Mouse (Mus musculus) hindbrain, embryonic 16.5 days (tissue): ENCODE data around the gene Cnn2. TPM values are rescaled to one million over a fixed set of nuclear protein-coding genes. Genes with fewer than 3 reads are reported as not detected.

Source experiments
- ATAC-seq: fragments of 200-750 bp; cut with Nextera tagmentation; 2 replicates; pipeline ENCODE4 v1.8.0; 2017; ENCODE audit warnings: moderate TSS enrichment, moderate library complexity
- H3K27ac ChIP-seq: fragments of 300-500 bp; sonication (generic); 2 replicates; pipeline ENCODE4 v1.5.1; 2014; ENCODE audit warnings: low read depth, mild to moderate bottlenecking, control low read depth, low read length, moderate library complexity
- H3K27me3 ChIP-seq: fragments of 300-500 bp; sonication (generic); replicated peaks from 2 replicates; pipeline ENCODE4 v1.6.1; 2014; ENCODE audit warnings: low read length; ENCODE audit not compliant: control insufficient read depth, insufficient read depth
- H3K36me3 ChIP-seq: fragments of 300-500 bp; sonication (generic); 2 replicates; pipeline ENCODE4 v1.6.1; 2014; ENCODE audit warnings: mild to moderate bottlenecking, low read length, moderate library complexity, mixed read lengths; ENCODE audit not compliant: control insufficient read depth, insufficient read depth
- H3K4me1 ChIP-seq: fragments of 300-500 bp; sonication (generic); 2 replicates; pipeline ENCODE4 v1.6.1; 2014; ENCODE audit warnings: low read depth, low read length; ENCODE audit not compliant: control insufficient read depth, insufficient read depth
- H3K4me2 ChIP-seq: fragments of 300-500 bp; sonication (generic); 2 replicates; pipeline ENCODE4 v1.6.1; 2014; ENCODE audit warnings: mild to moderate bottlenecking, low read length, control low read depth, moderate library complexity
- H3K4me3 ChIP-seq: fragments of 300-500 bp; sonication (generic); 2 replicates; pipeline ENCODE4 v1.5.1; 2014; ENCODE audit warnings: mild to moderate bottlenecking, low read length, control low read depth, moderate library complexity
- H3K9ac ChIP-seq: fragments of 300-500 bp; sonication (generic); 2 replicates; pipeline ENCODE4 v1.6.1; 2014; ENCODE audit warnings: low read depth, mild to moderate bottlenecking, control low read depth, low read length, moderate library complexity
- H3K9me3 ChIP-seq: fragments of 300-500 bp; sonication (generic); 2 replicates; pipeline ENCODE4 v1.6.1; 2014; ENCODE audit warnings: mild to moderate bottlenecking, low read length, moderate library complexity; ENCODE audit not compliant: control insufficient read depth
- WGBS: fragments of 180-500 bp; shearing (Covaris S2); extraction: QIAGEN DNeasy Blood & Tissue Kit; methylation state at CpG from one replicate; pipeline ENCODE4 v1.1.7; 2014; 5-methylcytosine and 5-hydroxymethylcytosine counted together
- polyA plus RNA-seq: library from polyadenylated mRNA; unstranded; fragments of >200 nt; fragmentation: Nextera tagmentation; extraction: Ambion mirVana; gene quantifications from 2 replicates; pipeline ENCODE4 v1.2.1, GENCODE M21; 2015

Gene Cnn2
- polyA plus RNA-seq, 1 experiment from 2014 or later, result 30.5 TPM

DNA sequence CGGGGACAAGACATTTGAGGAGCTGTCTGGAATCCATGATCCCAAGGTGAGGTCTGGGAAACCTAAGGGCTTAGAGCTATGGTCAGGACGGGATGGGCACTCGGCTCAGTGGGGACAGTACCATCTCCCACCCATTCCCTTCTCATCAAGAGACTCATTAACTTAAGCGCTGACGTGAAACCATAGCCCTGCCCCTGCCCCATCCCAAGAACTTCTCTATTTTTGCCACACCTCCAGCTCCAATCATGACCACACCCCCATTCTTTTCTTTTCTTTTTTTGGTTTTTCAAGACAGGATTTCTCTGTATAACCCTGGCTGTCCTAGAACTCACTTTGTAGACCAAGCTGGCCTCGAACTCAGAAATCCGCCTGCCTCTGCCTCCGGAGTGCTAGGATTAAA is 13.7 kb upstream of the Cnn2 start:
- Histone ChIP-seq H3K4me1 (peaks cover 7% of the 10 kb centered on the region), H3K27ac (no peak overlapping the region), H3K9me3 (no peaks in the 10 kb centered on the region), H3K4me3 (no peak overlapping the region), H3K9ac (no peak overlapping the region), H3K4me2 (no peak overlapping the region), H3K36me3 (peaks cover 46% of the 10 kb centered on the region), H3K27me3 (peaks cover 18% of the 10 kb centered on the region)
- 92% methylated on average over 8 of the region's 8 CpGs for WGBS
- no peak for ATAC-seq

DNA sequence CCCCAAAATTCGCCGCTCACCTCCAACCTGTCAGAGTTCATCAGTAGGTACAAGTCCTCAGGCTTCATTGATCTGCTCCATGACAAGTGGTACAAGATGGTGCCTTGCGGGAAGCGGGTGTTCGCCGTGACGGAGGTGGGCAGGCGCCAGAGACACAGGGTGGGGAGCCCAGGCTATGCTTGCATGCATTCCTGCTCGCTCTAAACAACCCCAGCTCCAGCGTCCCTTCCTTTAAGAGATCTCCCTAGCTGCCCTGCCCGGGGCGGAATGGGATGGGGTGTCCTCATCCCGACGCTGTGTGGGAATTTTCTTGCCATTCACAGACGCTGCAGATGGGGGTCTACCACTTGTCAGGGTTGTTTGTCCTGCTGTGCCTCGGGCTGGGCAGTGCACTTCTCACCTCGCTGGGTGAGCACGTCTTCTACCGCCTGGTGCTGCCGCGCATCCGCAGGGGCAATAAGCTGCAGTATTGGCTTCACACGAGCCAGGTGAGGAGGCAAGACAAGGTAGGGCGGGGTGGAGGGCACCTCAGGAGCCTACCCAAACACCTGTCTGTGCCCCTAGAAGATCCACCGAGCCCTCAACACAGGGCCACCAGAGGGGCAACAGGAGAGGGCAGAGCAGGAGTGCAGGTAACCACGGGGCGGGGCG is 12.2 kb upstream of the Cnn2 start:
- Histone ChIP-seq H3K4me2 (no peak overlapping the region), H3K4me3 (no peak overlapping the region), H3K27ac (no peak overlapping the region), H3K36me3 (peaks cover 46% of the 10 kb centered on the region), H3K27me3 (peaks cover 11% of the 10 kb centered on the region), H3K9ac (no peak overlapping the region), H3K4me1 (peaks cover 4% of the 10 kb centered on the region), H3K9me3 (no peaks in the 10 kb centered on the region)
- no peak for ATAC-seq
- 87% methylated on average over 28 of the region's 28 CpGs for WGBS

DNA sequence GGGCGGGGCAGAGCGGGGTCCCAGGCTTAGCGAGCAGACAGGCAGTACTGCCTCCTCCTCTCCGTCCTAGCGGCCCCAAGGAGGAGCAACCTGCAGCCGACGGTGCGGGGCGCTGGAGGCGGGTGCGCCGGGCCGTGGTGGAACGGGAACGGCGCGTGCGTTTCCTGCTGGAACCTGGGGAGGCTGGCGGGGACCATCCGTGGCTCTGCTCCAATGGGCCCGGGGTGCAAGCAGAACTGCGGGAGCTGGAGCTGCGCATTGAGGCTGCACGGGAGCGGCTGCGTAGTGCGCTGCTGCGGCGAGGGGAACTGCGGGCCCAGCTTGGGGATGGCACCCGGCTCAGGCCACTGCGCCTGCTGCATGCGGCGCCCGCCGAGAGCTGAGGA is 11.7 kb upstream of the Cnn2 start:
- Histone ChIP-seq H3K4me2 (no peak overlapping the region), H3K4me3 (no peak overlapping the region), H3K9me3 (no peaks in the 10 kb centered on the region), H3K36me3 (peaks cover 46% of the 10 kb centered on the region), H3K4me1 (peaks cover 8% of the 10 kb centered on the region), H3K27ac (no peak overlapping the region), H3K9ac (no peak overlapping the region), H3K27me3 (peaks cover 6% of the 10 kb centered on the region)
- WGBS, result 73% methylated on average over 35 of the region's 36 CpGs
- ATAC-seq, result no peak

DNA sequence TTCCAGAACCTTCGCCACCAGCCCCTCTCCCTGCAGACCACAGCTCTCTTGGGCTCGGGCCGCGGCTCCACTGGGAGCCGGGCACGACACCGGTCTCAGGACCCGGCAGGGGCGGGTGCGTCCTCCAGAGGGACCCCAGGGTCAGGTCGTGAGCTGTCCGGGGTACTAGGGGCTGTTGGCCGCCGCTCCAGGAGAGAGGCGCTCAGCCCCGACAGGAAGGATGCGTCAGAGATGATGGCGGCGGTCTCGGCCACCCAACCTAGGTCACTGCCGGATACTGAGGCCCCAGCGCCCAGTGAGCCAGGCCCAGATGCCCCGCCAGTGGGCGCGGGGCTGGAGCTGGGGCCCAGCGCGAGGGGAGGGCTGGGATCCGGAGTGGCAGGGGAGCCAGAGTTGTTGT is 11.1 kb upstream of the Cnn2 start:
- no peak overlapping the region for H3K4me3 ChIP-seq
- 80% methylated on average over 25 of the region's 28 CpGs for WGBS
- no peak overlapping the region for H3K9ac ChIP-seq
- peaks cover 46% of the 10 kb centered on the region for H3K36me3 ChIP-seq
- H3K9me3 ChIP-seq, result no peaks in the 10 kb centered on the region
- no peak for ATAC-seq
- no peak overlapping the region for H3K4me2 ChIP-seq
- no peak overlapping the region for H3K27ac ChIP-seq
- peaks cover 10% of the 10 kb centered on the region for H3K4me1 ChIP-seq
- peaks cover 2% of the 10 kb centered on the region for H3K27me3 ChIP-seq

GRCm38 (mm10) chr10:79978061-79978460 is 10.3 kb upstream of the Cnn2 start:
- no peak for ATAC-seq
- Histone ChIP-seq H3K9ac (no peak overlapping the region), H3K27me3 (peaks cover under 1% of the 10 kb centered on the region), H3K4me2 (no peak overlapping the region), H3K4me1 (peaks cover 17% of the 10 kb centered on the region), H3K9me3 (no peaks in the 10 kb centered on the region), H3K36me3 (peaks cover 46% of the 10 kb centered on the region), H3K4me3 (no peak overlapping the region), H3K27ac (no peak overlapping the region)
- WGBS, result 97% methylated on average over 18 of the region's 21 CpGs

DNA sequence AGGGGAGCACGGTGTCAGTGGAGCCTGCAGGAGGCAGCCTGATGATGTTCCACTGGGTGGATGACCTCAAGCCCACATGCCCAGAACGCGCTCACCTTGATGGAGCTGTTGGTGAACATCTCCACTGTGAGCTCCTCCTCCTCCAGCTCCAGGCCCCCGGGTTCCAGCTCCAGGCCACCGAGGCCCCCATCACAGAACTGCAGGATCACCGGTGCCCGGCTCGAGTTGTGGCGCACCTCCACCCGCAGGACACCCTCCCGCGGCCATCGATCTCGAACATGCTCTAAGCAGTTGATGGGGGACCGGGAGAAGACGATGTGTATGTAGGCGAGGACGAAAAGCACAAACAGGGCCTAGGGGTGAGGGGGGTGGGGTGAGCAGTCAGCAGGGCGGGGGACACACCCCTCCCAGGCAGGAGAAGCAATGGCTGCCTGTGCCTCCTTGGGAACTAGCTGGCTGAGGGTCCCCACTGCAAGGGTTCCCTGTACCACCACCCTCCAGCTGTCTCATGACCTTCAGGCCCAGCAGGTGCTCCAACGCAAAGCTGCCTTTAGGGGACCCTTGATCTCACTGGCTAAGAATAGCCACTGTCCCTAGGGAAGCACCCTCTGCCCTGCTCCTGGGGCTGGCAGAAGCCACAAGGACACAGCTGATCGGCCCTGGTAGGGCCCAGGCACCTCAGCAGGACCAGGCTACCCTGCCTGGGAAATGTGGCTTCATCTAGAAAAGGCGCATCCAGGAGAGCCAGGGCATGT is 8.8 kb upstream of the Cnn2 start:
- Histone ChIP-seq H3K4me2 (no peak overlapping the region), H3K36me3 (peaks cover 39% of the 10 kb centered on the region), H3K9ac (no peak overlapping the region), H3K27ac (no peak overlapping the region), H3K9me3 (no peaks in the 10 kb centered on the region), H3K27me3 (no peaks in the 10 kb centered on the region), H3K4me3 (no peak overlapping the region), H3K4me1 (peaks cover 22% of the 10 kb centered on the region)
- WGBS, result 89% methylated on average over 21 of the region's 22 CpGs
- ATAC-seq, result no peak

DNA sequence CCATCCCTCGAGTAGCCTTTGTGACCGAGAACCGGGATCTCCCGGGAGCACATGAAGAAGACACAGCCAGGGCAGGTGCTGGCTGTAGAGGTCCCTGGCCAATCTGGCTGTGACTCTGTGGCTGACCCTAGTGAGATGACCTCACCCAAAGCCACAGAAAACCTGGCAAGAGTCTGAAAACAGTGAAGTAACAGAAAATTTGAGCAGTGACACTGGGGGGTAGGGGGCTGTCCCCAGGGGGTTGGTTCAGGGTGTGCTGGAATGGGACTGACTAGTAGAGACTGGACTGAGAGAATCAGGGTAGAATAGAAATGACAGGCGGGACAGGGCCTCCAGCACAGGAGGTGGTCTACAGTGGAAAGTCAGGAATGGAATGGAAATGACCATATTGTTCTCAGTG is 5.2 kb upstream of the Cnn2 start:
- Histone ChIP-seq H3K27me3 (peaks cover 6% of the 10 kb centered on the region), H3K9ac (peak overlapping the region; percentile 93), H3K36me3 (peaks cover 10% of the 10 kb centered on the region), H3K4me3 (peak overlapping the region; percentile 80), H3K4me2 (peak overlapping the region; percentile 98), H3K27ac (peak overlapping the region; percentile 94), H3K4me1 (peaks cover 27% of the 10 kb centered on the region), H3K9me3 (no peaks in the 10 kb centered on the region)
- 74% methylated on average over 5 of the region's 5 CpGs for WGBS
- ATAC-seq, result no peak

DNA sequence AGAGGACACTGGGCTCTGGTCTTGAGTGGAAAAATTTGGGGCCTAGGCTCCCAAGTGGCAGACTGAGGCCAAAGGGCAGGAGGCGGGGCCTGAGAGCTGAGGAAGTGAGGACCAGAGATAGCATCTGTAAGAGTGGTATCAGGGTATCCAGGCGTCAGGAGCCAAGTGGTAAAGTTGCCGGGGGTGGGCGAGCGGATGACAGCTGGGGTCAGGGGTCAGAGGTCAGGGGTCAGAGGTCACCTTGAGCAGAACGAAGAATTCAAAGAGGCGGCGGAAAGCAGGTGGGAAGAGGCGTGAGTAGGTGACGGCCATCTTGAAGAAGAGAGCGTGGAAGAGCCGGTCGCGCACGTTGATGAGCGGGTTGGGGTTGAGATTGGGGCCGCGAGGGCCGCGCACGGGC is 4.7 kb upstream of the Cnn2 start:
- Histone ChIP-seq H3K4me3 (peak overlapping the region; percentile 80), H3K27ac (peak overlapping the region; percentile 94), H3K4me1 (peaks cover 31% of the 10 kb centered on the region), H3K9ac (peak overlapping the region; percentile 93), H3K27me3 (peaks cover 10% of the 10 kb centered on the region), H3K4me2 (peak overlapping the region; percentile 98), H3K36me3 (peaks cover 5% of the 10 kb centered on the region), H3K9me3 (no peaks in the 10 kb centered on the region)
- under 1% methylated on average over 18 of the region's 21 CpGs for WGBS
- no peak for ATAC-seq

DNA sequence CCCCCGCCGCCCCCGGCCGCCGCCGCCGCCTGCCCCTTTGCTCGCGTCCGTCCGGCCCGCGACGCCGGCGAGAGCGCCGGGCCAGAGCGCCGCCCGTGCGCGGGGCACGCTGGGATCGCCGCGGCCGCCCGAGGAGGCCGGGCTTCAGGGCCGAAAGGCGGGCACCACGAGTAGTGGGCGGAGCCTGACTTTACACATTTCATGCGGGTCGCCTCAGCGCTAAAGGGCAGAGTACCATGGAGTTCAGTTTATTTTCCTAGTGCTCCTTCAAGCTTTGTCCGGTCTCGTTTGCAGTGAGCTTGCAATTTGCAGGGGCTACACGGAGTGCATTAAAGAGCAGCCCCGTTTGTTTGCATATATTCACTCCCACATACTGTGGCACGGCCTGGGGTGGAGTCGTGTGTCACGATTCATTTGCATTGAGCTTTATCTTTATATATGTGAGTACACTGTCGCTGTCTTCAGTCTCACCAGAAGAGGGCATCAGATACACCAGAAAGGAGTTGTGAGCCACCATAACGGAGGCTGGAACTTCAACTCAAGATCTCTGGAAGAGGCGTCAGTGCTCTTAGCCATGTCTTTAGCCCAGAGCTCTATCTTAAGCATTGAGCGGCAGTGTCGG is 4.1 kb upstream of the Cnn2 start, which contains the start of gene Tmem259:
Gene Tmem259, minus strand, starts transcription at position 136 of the 622 bp plus-strand sequence.
- under 1% methylated on average over 31 of the region's 49 CpGs for WGBS
- peak; percentile 83 for ATAC-seq
- Histone ChIP-seq H3K4me1 (peaks cover 31% of the 10 kb centered on the region), H3K27me3 (peaks cover 16% of the 10 kb centered on the region), H3K36me3 (no peaks in the 10 kb centered on the region), H3K27ac (peak within 1 kb of the TSS; percentile 94), H3K4me2 (peak within 1 kb of the TSS; percentile 98), H3K9ac (peak within 1 kb of the TSS; percentile 93), H3K9me3 (no peaks in the 10 kb centered on the region), H3K4me3 (peak within 1 kb of the TSS; percentile 80)
